Mouse (Mus musculus) MEL (cell line): Measurements from ENCODE around the gene Ezh1.

ENCODE experiments used
- CTCF ChIP-seq, 3 experiments: IDR thresholded peaks in 2 of 3; conservative IDR thresholded peaks in 1 of 3; 2 replicates each; pipeline ENCODE4 v1.5.1; 2011 to 2012; ENCODE audit warnings: low read length in 3 of 3, low read depth in 2 of 3, mild to moderate bottlenecking in 2 of 3, improper control_type of control experiment in 1 of 3, inconsistent platforms in 1 of 3, mixed read lengths in 1 of 3, moderate library complexity in 1 of 3; ENCODE audit not compliant: control insufficient read depth in 1 of 3, insufficient read depth in 1 of 3, poor library complexity in 1 of 3, severe bottlenecking in 1 of 3
- EP300 ChIP-seq, 2 experiments: IDR thresholded peaks; 2 replicates each; pipeline ENCODE4 v1.6.1; 2011; ENCODE audit warnings: improper control_type of control experiment in 2 of 2, low read length in 2 of 2, low read depth in 1 of 2, mild to moderate bottlenecking in 1 of 2
- POLR2A ChIP-seq, 2 experiments: IDR thresholded peaks; 2 replicates each; pipeline ENCODE4 v1.6.1; 2011 to 2012; ENCODE audit warnings: low read length in 2 of 2, mild to moderate bottlenecking in 2 of 2, control low read depth in 1 of 2, improper control_type of control experiment in 1 of 2, low read depth in 1 of 2, moderate library complexity in 1 of 2; ENCODE audit not compliant: control insufficient read depth in 1 of 2, insufficient read depth in 1 of 2, poor library complexity in 1 of 2
- RCOR1 ChIP-seq: IDR thresholded peaks from 2 replicates; pipeline ENCODE4 v1.6.1; 2012; ENCODE audit warnings: low read depth, mild to moderate bottlenecking, inconsistent platforms, low read length, improper control_type of control experiment

- TF ChIP-seq CTCF (IDR thresholded peaks at IDR 0.05 in 2 of 3, conservative IDR thresholded peaks at IDR 0.05 in 1 of 3; ENCODE audit: control insufficient read depth in 1 of 3, insufficient read depth in 1 of 3, low read depth in 2 of 3, low read length in 3 of 3, poor library complexity in 1 of 3, severe bottlenecking in 1 of 3), result no peak
- TF ChIP-seq EP300 (IDR thresholded peaks at IDR 0.05; ENCODE audit: low read depth in 1 of 2, low read length in 2 of 2), result no peak
- no peak for TF ChIP-seq RCOR1
- TF ChIP-seq POLR2A (IDR thresholded peaks at IDR 0.05; ENCODE audit: control insufficient read depth in 1 of 2, insufficient read depth in 1 of 2, low read depth in 1 of 2, low read length in 2 of 2, poor library complexity in 1 of 2), result no peak
These were observed 33.2 kb downstream of the Ezh1 start for GRCm38 (mm10) chr11:101193076-101193475.
